Mouse (Mus musculus) liver, postnatal 0 days (tissue): ENCODE measurements around the gene Zfp428.

Experiments
- CTCF ChIP-seq: sonication (generic); IDR thresholded peaks from 2 replicates; pipeline ENCODE4 v1.5.1; 2016; ENCODE audit warnings: antibody characterized with exemption, low read depth
- EP300 ChIP-seq: IDR thresholded peaks from 2 replicates; pipeline ENCODE4 v1.6.1; 2016; ENCODE audit warnings: antibody characterized with exemption, low read depth, mild to moderate bottlenecking

DNA sequence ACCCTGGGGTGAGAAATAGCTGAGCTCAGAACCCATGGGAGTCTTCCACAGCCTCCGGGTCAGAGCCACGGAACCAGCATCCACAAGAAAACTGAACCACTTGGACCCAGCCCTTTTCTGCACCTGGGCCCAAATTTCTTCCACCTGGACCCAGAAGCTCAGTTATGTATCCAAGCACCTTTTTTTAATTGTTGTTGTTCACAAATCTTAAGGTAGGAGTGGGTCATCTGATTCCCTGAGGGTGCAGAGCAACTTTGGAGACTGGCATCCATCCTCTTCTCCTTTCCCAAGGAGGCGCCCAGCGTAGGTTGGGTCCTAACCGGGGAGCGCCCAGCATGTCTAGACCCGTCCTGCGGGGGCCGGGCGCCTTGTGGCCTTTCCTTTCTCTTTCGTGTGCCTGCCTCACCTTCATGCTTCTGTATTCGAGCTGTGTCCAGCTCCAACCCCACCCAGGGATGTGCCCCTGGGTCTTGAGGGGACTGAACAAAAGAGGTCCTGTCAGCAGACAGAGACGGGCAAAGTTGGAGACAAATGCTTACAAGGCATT lies 39.3 kb downstream of the Zfp428 start, which contains the start of the genes Pinlyp and Xrcc1:
- TF ChIP-seq CTCF (no peak), EP300 (no peak)
